Mouse (Mus musculus): ENCODE data around the gene Tas2r143. TPM values are rescaled to one million over a fixed set of nuclear protein-coding genes. Genes with fewer than 3 reads are reported as not detected.

Gene Tas2r143
- total RNA-seq, 1 experiment from 2014 or later: not detected

DNA sequence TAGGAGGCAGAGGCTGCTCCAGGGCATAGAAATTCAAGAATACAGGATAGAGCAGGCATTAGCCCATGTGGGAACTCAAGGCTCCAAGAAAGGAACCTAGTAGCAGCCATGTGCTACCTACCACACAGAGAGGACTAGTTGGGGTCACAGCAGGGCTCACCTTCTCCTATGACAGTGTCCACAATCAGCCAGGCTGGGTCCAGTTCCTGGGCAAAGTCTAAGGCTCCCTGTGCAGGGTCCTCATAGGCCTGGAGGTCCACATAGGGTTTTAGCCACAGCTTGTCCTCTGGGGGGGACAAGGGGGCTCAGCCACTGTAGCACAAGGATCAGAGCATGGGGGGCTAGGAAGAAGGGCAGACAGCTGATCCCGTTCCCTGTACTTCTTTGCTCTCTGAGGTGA, 37.5 kb upstream of the Tas2r143 start:
- no peak; a peak in 1 of 4 replicates for ATAC-seq (replicated peaks in 1 of 2; ENCODE audit: insufficient read depth in 1 of 2, low FRiP score in 2 of 2, low TSS enrichment in 1 of 2, low read depth in 1 of 2, poor library complexity in 2 of 2, severe bottlenecking in 2 of 2)

DNA sequence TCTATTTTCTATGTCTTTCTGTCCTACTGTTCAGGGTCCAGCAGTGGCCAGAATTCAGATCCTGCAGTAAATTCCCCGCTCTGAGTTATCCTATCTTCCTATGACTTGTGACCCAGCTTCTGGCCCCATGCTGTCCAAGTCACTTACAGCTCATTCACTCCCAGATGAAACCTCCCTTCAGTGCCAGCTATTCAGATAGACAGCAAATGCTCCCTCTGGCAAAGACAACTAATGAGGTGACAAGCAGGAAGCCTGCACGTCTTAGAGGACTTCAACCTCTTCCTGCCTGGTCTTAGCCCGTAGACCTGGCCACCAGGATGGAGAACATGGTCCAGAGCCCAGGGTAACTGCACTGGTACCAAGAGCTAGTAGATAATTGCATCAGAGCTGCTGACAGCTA, 37.1 kb upstream of the Tas2r143 start:
- peak; percentile 10 to 23; a peak in 2 of 4 replicates for ATAC-seq (replicated peaks in 1 of 2; ENCODE audit: insufficient read depth in 1 of 2, low FRiP score in 2 of 2, low TSS enrichment in 1 of 2, low read depth in 1 of 2, poor library complexity in 2 of 2, severe bottlenecking in 2 of 2)

DNA sequence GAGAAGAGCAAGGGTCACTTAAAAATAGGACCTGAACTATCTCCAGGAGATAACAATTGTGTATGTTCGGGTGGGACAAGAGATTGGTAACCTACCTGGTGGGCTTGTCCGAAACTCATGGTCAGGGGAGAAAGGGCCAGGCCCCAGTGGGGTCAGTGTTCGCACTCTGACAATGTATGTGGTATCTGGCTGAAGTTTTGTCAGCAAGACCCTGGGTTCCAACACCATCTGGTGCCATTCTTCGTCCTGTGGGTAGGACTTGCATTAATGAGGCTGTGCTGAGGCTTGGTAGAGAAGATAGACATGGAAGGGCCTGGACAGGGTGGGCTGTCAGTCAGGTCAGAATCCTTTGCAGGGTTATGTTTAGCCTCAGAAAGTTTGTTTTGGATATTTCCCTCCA, 36.0 kb upstream of the Tas2r143 start:
- no peak for ATAC-seq (replicated peaks in 1 of 2; ENCODE audit: insufficient read depth in 1 of 2, low FRiP score in 2 of 2, low TSS enrichment in 1 of 2, low read depth in 1 of 2, poor library complexity in 2 of 2, severe bottlenecking in 2 of 2)

DNA sequence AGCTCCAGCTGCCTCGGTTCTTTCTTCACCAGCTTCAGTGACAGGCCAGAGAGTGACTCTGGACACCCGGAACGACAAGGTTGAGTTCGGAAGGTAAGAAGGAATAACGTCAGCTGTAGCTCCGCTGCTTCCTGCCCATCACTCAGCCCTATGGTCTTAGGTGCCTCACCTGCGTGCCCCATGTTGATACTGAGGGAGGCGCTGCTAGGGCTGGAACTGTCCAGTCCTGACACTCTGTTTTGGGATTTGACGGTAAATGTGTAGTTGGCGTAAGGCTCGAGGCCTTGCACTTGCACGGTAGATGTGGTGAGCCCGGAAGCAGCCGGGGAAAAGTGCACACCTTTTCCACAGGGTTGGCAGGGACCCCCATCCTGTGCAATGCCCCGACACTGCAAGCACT, 35.4 kb upstream of the Tas2r143 start:
- ATAC-seq (replicated peaks in 1 of 2; ENCODE audit: insufficient read depth in 1 of 2, low FRiP score in 2 of 2, low TSS enrichment in 1 of 2, low read depth in 1 of 2, poor library complexity in 2 of 2, severe bottlenecking in 2 of 2): no peak

DNA sequence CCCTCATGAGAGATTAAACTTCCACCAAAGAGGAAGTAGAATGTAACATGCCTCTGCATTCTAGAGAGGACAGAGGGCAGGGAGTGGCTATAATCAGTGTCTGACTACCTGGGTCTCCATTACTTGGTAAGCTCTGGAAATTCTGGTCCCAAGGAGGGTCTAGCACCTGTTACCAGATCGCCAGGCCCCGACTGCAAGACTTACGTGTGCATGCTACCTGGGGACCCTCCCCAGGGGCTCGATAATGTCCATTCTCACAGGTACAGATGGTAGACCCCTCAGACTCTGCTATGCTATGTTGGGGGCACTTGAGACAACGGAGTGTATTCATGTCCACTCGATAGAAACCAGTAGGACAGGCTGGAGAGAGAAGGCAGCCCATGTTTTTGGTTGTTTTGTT, 34.8 kb upstream of the Tas2r143 start:
- ATAC-seq (replicated peaks in 1 of 2; ENCODE audit: insufficient read depth in 1 of 2, low FRiP score in 2 of 2, low TSS enrichment in 1 of 2, low read depth in 1 of 2, poor library complexity in 2 of 2, severe bottlenecking in 2 of 2): no peak

DNA sequence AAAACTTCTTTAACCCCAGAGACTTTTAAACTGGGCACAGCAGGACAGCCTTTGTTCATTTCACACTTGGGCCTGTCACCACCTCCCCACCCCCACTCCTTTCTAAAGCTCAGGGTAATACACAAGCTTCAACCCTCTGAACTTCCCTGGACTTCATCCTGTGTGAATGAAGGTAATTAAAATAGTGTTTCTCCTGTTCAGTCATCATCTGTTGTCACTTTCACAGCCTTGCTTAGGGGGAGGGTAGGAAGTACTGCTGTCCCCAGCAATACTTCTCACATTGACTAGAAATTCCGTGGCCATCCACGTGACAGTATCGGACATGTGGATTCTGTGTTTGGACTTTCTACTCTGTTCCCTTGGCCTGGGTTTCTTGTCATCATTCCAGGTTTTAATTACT, 30.2 kb upstream of the Tas2r143 start:
- no peak for ATAC-seq (replicated peaks in 1 of 2; ENCODE audit: insufficient read depth in 1 of 2, low FRiP score in 2 of 2, low TSS enrichment in 1 of 2, low read depth in 1 of 2, poor library complexity in 2 of 2, severe bottlenecking in 2 of 2)

DNA sequence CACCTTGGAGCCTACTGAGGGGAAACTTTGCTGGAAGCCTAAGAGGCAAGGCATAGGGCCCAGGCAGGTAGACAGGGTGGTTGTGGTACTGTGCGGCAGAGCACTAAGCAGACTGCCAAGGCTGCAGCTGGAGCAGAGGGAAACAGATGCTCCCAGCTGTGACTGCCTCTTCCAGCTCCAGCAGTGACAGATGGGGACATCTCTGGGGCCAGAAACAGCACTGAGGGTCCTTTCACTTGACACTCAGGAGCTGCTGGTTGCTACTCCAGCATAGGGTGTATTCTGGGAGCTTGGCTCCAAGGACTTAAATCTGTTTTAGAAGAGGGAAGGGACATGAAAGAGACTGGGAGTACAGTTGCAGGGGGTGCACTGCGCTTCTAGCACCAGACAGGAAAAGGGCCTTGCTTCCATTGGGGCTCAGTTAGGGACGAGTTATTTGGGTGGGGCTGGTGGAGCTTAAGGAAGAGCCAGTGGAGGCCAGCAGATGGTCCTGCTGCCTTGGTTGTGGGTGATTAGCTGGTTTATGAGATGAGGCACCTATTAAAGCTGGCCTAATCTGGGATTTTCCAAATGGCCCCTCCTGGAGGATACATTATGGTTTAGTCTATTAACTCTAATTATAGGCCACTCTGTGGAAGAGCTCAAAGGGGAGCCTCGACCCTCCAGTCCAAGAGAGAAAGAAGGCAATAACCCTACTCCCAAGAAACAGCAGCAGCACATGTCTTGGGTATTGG, 29.2 kb upstream of the Tas2r143 start:
- no peak for ATAC-seq (replicated peaks in 1 of 2; ENCODE audit: insufficient read depth in 1 of 2, low FRiP score in 2 of 2, low TSS enrichment in 1 of 2, low read depth in 1 of 2, poor library complexity in 2 of 2, severe bottlenecking in 2 of 2)

DNA sequence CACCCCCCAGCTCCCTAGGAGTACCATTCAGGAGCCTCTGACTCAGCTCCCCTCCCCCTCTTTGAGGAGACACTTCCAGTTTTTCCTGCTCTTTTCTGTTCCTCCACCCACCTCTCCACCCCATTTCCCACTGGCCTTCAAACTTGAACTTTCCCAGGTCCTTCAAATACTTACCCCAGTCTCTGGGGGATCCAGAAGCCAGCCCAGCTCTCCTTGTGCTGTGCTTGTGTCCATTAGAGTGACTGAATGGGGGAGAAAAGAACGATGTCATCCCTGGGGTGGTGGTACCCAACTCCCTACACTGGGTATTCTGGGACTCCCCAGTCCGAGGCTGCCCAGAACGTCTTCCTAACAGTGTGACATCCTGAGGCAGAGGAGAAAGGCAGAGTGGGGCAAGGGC, 28.0 kb upstream of the Tas2r143 start:
- no peak for ATAC-seq (replicated peaks in 1 of 2; ENCODE audit: insufficient read depth in 1 of 2, low FRiP score in 2 of 2, low TSS enrichment in 1 of 2, low read depth in 1 of 2, poor library complexity in 2 of 2, severe bottlenecking in 2 of 2)

DNA sequence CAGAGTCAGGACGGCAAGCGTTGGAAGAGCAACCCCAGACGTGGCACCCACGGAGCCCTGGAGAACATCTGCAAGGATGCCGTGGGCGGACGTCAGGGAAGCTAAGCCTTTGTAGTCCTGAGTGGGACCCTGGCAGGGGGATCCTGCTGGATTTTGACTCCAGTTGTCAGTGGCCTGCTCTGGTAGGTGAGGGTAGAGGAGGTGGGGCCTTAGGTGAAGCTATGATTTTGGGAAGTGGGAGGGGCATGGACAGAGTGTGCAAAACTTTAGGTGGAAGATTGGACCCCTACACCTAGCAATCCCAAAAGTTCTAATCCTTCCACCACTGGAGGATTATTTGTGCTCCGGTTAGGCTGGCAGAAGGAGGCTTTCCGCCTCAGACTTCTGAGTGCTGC, 27.6 kb upstream of the Tas2r143 start:
- 0 out of 4 replicates have a peak, but pooled peaks of 1 of the 2 experiments have one; percentile 1 for ATAC-seq (replicated peaks in 1 of 2; ENCODE audit: insufficient read depth in 1 of 2, low FRiP score in 2 of 2, low TSS enrichment in 1 of 2, low read depth in 1 of 2, poor library complexity in 2 of 2, severe bottlenecking in 2 of 2)

DNA sequence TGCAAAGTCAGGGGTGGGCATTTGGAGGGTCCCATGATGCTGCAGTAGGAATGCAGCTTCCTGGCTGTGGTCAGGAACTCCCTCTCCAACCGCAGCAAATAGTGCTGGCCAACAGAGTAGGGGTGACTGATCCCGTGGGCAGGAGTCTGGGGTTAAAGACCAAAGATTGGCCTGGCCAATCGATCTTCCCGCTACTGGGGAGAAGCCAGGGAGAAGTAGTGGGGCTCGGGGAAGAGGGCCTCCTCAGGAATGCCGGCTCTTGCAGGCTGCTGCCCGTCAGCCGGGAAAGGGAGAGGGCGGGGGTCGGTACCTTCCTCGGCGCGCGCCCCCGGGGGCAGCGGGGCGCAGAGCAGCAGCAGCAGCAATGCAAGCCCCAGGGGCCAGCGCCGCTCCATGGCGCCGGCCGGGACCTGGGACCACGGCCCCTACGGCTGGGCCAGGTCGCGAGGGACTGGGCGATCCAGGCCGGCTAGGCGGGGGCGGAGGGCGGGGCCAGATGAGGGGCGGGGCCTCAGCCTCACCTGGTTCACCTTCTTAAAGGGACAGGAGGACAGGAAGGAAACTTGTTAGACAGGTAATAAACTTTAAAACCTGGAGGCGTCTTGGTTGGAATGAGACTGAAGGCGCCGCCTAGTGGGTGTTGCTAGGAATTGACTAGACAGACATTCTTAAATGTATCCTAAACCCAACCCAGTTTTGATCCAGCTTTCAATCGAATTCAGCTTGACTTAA, 27.1 kb upstream of the Tas2r143 start, which contains the start of gene Epha1:
Gene Epha1 (minus strand): TSS at position 453 of the 732 bp plus-strand sequence.
- peak; percentile 43 to 51; a peak in 2 of 4 replicates for ATAC-seq (replicated peaks in 1 of 2; ENCODE audit: insufficient read depth in 1 of 2, low FRiP score in 2 of 2, low TSS enrichment in 1 of 2, low read depth in 1 of 2, poor library complexity in 2 of 2, severe bottlenecking in 2 of 2)

DNA sequence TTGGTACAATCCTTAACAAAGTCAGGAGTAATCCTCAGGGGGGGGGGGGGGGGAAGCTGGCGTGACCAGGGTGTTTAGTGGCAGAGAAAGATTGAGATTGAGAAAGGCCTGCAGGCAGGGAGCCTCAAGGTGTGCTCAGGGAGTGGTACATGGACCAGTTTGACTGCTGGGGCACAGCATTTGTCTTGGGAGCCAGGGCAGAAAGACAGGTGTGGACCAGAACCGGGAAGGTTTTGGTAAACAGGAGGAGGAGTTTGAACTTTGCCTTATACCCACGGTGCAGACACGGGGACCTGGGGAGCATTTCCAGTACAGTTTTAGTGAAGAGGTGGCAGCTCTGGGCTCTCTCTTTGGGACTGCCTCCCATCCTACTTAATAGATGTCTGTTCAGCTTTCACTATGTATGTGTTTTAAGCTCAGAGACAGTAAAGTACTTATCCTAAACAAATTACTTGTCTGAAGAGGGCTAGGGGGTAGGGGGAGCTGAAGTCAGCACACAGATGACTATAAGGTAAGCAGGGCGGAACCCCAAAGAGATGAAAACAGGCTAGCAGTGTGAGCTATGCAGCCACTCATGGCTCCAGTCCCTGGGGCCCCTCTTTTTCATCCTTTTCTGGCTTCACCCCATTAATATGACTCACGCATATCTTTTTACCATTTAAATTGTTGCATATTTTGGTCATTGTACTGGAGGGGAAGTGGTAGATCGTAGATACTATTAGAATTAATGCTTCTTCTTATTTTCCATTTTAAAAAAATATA, 26.2 kb upstream of the Tas2r143 start:
- ATAC-seq (replicated peaks in 1 of 2; ENCODE audit: insufficient read depth in 1 of 2, low FRiP score in 2 of 2, low TSS enrichment in 1 of 2, low read depth in 1 of 2, poor library complexity in 2 of 2, severe bottlenecking in 2 of 2): no peak

DNA sequence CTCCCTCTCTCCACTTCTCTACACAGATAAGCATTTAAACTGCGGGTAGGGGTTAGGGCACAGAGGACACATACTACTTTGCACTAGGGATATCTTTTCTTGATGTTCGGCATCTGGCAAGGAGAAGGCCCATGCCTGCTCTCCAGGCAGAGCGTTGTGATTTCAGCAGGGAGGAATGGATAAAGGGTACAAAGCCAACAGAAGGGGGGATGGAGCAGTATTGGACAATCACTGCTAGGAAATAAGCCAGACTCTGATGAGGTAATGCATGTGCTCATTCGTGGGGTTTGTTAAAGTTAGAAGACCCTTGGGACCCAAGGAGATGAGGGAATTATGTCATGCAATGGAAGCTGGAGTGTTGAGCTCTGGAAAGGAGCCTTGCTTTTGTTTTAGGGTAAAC, 25.3 kb upstream of the Tas2r143 start:
- no peak for ATAC-seq (replicated peaks in 1 of 2; ENCODE audit: insufficient read depth in 1 of 2, low FRiP score in 2 of 2, low TSS enrichment in 1 of 2, low read depth in 1 of 2, poor library complexity in 2 of 2, severe bottlenecking in 2 of 2)

DNA sequence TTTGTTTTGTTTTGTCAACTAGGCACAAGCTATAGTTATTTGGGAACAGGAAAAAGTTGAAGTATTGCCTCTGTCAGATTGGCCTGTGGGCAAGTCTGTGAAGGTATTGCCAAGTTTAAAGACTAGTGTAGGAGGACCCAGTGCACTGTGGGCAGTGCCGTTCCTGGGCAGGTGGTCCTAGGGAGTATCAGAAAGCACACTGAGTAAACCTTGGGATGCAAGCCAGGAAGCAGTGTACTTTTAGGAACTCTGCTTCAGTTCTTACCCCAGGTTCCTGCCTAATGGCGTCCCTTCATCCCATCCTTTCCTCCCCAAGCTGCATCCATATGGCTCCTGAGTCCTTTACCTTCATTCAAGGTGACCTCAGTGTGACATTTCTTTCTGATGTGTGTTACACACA, 24.9 kb upstream of the Tas2r143 start:
- ATAC-seq (replicated peaks in 1 of 2; ENCODE audit: insufficient read depth in 1 of 2, low FRiP score in 2 of 2, low TSS enrichment in 1 of 2, low read depth in 1 of 2, poor library complexity in 2 of 2, severe bottlenecking in 2 of 2): no peak

DNA sequence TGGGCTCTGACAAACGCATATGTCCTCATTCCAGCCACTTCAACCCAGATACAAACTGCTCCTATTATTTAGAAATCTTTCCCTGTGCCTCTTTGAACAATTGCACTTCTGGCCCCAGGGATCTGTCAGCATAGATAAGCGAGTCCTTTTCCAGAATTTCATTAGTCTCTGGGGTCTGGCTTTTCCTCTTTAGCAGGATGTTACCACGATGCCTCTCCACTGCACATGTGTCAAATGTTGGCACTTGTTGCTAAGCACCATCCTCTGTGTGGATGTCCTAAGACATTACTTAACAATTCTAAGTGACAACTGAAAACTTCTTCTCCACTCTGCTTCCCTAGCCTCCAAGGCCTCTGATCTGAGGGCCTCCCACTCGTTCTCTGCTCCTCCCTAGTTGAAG, 24.0 kb upstream of the Tas2r143 start:
- ATAC-seq (replicated peaks in 1 of 2; ENCODE audit: insufficient read depth in 1 of 2, low FRiP score in 2 of 2, low TSS enrichment in 1 of 2, low read depth in 1 of 2, poor library complexity in 2 of 2, severe bottlenecking in 2 of 2): no peak; a peak in 1 of 4 replicates

DNA sequence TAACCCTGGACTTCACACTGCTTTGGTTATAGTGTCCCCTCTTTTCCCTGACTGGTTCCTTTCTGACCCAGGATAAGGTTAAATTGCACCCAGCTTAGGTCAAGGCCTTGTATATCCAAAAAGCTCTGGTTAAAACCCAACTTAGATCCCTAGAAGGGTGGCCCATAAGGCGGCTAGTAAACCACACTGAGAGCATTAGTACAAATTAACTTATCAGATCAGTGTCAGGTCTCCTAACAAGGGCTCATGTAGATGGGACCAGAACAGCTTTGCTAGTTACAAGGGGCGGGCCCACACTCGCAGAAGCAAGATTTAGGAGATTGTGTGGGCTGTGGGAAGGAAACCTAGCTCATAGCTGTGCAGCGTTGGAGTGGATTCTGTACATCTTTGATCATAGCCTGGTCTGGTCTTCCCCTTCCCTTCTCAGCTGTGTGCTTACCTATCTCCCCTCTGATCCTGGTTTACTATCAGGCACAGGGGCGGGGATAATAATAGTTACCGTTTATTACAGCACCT, 23.5 kb upstream of the Tas2r143 start:
- ATAC-seq (replicated peaks in 1 of 2; ENCODE audit: insufficient read depth in 1 of 2, low FRiP score in 2 of 2, low TSS enrichment in 1 of 2, low read depth in 1 of 2, poor library complexity in 2 of 2, severe bottlenecking in 2 of 2): peak in 1 of 2 experiments; percentile 31; a peak in 1 of 4 replicates

DNA sequence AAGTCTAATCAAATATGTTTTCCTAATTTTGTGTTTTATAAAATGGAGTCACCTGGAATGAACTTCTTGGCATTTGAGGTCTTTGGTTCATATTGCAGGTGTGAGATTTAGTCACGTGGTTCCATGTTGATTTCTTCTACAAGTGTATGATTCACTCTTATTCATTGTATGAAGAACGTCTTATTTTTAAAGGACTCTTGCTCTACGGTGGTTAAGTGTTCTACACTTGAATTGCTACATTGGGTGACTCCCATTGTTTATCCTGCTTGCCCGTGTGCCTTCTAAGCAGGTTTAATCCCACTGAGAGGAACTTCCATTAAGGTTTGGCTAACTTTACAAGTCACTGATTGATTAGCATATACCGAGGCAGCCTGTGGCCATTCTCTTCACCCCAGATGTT, 22.8 kb upstream of the Tas2r143 start:
- no peak for ATAC-seq (replicated peaks in 1 of 2; ENCODE audit: insufficient read depth in 1 of 2, low FRiP score in 2 of 2, low TSS enrichment in 1 of 2, low read depth in 1 of 2, poor library complexity in 2 of 2, severe bottlenecking in 2 of 2)

DNA sequence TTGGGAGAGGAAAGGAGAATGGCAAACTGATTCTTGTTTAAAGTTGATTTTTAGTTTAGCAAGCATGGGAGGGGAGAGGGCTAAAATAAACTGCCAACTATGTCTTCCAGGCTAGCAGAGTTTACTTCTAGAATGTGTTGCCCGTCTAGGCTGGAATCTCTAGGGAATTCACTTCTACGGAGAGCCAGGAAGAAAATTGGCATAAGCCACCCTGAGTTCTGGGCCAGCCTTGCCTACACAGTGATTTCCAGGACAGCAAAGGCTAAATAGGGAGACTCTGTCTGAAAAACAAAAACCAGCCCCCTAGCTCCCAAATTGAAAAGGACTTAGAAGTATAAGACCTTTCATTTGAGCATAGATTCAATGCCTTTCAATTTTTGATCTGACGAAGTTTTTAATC, 20.5 kb upstream of the Tas2r143 start:
- ATAC-seq (replicated peaks in 1 of 2; ENCODE audit: insufficient read depth in 1 of 2, low FRiP score in 2 of 2, low TSS enrichment in 1 of 2, low read depth in 1 of 2, poor library complexity in 2 of 2, severe bottlenecking in 2 of 2): no peak
